Mouse (Mus musculus): ENCODE results near the gene Rnf185. TPM values are rescaled to one million over a fixed set of nuclear protein-coding genes. Genes with fewer than 3 reads are reported as not detected.

Gene Rnf185
- total RNA-seq, 2 experiments from 2014 or later, result 25.6 to 27.4 TPM

DNA sequence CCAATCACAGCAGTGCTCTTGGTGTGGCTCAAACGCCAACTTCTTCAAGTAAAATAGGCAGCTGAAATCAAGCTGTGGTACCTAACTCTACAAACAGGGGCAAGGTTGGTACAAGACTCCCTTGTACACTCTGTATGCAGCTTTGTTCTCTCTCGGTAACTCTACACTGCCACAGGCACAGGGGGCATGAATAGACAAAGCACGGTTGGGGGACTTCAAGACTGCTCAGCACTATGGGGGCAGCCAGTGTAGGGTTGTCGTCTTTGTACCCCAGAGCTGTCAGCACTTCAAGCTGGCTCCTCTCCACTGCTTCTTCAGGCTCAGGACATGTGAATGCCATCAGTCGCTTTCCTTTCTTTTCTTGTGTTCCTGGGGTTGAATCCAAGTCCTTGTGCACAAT, 57.6 kb downstream of the Rnf185 start:
- DNase-seq, result no peak

DNA sequence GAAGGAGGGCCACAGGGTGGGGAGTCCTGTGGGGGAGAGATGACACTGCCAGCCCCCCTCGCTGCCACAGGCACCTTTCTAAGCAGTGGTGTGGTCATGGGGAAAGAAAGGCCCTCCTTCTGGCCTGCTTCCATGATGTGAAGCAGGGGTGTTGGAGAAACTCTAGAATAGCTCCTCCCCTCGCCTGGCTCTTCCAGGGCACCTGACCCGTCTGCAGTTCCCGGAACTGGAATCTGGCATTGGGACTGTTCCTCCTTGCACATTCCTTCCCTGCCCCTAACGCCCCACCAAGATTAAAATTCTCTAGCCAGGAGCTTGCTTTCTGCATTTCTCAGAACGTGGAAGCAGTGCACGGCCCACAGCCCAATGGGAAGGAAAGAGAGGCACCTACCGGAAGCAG, 59.6 kb downstream of the Rnf185 start:
- DNase-seq, result no peak

DNA sequence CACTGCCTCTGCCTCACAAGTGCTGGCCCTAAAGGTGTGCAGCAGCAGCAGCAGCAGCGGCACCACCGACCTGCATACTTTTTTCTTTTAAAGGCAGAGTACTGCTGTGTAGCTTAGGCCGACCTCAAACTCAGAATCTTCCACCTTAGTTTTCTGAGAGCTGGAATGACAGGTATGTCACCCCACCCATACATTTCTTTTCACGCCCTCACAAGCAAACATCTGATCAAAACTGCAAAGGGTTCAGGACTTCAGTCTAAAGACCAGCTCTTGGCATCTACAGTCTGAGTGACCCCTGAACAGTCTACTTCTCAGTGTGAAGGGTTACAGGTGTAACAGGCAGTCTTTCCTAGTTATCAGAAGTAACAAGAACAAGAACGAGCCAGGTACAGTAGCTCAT, 61.4 kb downstream of the Rnf185 start:
- DNase-seq, result no peak

DNA sequence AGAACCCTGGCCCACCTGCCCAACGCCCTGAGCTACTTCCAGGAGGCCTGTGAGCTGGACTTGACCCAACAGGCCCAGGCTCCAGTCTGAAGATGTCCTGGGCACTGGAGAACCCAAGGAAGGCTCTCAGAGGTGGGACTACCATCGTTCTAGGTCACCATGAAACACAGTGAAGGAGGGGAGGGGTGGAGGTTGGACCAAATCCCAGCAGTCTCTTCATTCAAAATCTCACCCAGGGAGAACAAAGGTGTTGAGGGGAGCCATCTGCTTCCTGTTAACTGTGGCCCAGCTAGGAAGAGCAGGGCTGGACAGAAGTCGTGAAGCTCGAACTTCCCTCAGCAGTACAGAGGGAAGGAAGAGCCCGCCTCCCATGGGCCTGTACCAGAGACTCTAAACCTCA, 62.2 kb downstream of the Rnf185 start:
- DNase-seq, result no peak

DNA sequence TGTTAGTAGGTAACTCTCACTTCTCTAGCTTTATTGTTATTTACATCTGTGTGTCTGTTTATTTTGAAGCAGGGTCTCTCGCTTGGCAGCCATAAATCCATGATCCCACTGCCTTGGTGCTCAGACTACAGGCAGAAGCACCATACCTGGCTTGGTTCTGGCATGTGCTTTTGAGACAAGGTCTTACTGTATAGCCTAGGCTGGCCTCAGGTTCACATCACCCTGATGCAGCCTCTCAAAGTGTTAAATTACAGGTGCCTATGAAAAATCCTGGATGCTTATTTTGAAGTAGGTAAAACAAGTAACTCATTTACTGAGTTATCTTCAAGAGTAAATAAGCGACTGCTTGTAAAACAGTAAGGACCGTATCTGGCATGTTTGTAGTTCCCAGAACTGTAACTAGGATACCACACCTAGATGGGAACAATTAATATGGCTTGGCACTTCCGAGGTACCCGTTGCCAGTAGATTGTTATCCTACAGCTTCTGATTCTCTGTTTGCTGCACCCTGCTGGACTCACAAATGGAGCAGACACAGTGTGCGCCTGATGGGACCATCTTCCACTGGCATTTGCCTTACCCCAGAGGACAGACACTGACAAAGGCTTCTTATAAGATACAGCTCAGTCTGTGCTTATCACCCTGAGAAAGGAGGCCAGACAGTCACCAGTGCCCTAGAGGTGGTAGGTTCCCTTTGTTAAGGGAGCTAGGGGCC, 64.5 kb downstream of the Rnf185 start:
- DNase-seq, result no peak

DNA sequence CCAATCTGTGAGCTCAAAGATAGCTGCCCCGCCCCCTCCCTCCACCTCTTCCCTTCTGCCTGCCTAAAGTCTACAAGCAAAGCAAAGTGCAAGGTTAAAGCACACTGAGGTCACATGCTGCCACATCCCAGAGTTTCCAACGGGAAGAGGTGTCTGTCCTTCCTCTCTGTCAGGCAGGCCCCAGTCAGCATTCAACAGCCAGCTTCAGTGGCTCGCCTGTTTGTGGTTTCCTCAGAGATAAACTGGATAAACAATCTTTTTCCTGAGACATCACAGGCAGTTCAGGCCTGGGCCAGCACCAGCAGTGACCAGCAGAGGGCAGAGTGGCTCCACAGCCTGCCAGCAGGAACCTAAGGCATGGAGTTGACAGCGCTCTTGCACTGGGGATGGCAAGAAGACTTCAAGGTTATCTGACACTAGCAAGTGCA, 65.2 kb downstream of the Rnf185 start:
- peak; percentile 85 to 86 for DNase-seq

DNA sequence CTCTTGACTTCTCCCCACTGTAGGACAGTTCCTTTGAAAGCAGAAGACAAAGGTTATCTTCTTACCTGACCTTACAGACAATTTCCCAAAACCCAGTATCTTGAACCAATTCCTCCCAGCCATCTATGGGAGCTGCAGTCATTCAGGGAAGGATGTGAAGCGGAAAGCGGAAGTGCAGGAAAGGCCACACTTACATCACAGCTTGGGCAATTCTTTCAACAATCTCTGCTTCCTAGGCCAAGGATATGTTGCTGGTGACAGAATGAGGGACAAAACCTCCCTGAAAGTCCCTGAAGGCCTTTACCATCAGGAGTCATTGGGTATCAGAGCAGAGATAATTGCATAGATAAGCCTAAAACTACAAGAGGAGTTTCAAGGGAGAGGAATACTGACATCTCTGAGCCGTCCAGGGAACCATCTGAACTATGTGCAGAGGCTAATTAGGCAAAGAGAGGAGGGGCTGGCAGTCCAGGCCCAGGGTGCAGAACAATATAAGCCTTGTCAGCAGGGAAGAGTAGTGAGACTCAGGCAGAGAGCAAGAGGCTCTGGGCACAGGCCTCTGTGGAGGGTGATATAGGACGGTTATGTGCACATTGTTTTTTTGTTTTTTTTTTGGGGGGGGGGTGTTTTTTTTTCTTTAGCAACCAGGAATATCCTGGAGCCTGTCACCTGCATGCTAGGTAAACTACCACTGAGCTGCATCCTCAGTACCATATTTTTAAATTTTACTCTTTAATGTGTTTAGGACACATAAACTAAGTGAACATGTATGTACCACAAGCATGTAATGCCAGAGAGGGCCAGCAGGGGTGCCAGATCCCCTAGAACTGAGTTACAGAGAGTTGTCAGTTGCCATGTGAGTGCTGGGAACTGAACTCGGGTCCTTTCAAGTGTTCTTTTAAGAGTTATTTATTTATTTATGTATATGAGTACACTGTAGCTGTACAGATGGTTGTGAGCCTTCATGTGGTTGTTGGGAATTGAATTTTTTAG, 69.3 kb downstream of the Rnf185 start:
- no peak for DNase-seq

DNA sequence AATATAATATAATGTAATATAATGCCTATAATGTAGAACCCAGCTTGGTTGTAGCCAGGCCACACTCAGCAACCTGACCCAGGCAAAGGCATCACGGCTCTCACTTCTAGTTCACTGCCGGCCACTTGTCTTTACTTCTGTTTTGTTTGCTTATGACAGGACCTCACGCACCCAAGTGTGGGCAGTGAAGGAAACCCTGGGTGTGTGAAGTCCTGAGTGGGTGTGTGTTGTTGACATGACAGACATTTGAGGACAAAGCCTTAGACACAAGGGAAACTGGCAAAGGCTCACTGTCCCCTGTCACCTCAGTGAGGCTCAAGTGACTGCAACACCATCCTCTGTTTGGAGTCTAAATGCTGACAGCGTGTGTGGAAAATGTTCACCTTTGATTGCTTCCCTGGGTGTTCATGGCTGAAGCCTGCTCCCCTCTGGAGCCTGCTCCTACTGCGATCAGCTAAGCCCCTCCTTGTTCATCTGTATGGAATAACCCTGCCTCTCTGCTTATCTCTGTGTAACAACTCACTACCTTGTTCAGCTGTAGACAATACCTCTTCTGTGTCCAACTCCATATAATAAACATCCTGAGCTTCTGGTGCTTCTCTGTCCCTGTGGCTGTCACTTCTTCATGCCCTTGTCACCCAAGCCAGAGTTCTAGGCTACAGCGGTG, 70.9 kb downstream of the Rnf185 start:
- no peak for DNase-seq

DNA sequence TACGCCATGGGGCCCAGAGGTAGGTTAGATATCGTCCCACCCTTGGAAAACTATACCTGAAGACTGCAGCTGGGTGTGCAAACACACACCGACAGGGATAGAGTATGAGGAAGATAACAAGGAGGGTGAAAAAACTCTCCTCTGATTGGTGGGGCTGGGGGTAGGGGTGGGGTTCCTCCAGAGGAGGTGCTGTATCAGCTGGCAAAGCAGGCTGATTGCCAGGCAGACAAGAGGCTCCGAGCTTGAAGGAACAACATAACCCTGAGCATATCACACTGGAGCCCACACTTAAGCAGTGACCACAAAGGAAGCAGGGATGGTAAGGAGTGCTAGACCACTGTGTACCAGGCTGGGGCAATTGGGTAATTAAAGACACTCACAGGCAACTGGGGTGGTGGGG, 72.7 kb downstream of the Rnf185 start:
- no peak for DNase-seq

DNA sequence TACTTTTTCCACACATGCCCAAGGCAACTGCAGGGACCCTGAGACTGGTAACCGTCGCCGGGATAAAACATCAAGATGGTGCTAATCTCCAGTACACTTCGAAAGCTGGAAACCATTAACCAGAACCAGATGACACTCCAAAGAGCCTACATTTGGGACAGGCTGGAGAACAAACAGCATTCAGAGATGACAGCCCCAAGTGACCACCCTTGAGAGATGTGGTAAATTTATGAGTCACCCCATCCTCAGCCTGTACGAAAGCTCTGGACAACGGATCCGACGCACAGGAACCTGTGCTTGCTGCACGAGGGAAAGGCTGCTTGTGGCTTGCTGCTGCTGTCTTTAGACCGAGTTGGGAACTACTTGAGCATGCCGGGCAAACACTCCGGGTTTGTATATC, 77.4 kb downstream of the Rnf185 start:
- DNase-seq, result no peak

DNA sequence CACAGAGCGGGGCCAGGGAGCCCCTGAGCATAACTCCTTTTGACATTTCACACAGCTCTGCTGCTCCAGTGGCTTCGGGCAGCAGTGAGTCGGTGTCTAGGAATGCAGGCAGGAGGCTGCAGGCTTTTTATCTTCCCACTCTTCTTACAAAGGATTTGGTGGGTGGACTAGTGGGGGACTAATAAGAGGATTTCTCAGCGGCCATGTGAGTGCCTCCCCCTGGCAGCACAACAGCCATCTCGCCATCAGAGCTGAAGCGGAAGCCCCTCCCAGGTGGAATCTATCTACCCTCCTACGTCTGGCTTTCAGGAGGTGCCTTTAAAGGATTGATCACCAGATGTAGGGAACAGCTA, 77.9 kb downstream of the Rnf185 start:
- no peak for DNase-seq

DNA sequence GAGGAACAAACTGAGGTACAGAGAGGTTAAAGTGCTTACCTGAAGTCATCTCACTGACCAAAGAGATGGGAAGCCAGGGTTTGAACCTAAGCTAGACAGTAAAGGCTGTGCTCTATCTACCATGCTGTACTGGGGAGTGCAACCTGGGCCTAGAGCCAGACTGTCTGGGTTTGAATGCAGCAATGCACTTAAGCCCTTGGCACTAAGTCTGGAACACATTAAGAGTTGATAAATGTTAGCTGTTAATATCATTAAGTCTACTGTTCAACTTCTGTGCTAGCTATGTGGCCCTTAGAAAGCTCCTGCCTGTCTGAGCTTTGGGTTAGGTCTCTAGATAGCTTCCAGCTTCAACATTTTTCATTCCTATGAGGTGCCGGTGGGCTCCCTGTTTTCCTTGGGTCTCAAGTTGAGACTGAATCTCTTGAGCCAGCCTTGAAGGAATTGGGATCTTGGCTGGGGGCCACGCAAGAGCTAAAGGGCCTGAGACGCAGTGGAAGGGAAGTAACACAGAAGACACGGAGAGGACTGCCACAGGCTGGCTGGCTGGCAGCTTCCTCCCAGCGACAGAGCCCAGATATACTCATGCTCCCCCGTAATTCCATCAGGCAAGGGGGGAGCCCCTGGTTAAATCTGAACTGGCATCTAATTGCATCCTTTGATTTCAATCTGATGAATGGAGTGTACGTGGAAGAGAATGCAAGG, 78.4 kb downstream of the Rnf185 start:
- peak in 1 of 2 experiments; percentile 13 for DNase-seq

DNA sequence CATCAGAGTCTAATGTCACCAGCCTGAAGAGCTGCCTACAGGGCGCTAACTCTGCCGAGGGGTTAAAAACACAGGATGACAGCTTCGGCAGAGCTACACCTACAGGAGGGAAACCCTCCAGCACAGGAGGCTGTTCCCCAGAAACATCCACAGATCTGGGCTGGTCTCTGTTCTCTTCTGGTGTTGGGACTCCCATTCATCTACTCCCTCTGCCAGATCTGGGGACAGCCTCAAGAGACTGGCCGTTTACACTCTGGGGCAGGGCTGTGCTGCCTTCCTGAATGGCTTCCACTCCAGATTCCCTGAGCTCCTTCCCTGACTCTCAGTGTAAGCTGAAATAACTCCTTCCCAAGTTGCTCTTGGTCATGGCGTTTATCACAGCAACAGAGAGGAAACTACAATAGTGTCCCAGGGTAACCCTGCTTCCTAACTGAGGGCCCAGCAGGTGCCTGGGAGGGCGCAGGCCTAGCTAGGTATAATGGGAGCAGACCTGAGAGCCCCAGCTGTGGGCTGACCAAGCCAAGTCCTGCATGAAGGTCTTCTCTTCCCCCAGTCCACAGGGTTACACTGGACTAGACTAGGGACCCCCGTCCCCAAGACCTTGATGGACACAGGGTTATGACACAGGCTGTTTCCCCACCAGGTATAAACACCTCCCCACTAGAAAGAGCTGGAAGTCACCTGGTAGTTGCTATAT, 80.4 kb downstream of the Rnf185 start:
- DNase-seq, result no peak

DNA sequence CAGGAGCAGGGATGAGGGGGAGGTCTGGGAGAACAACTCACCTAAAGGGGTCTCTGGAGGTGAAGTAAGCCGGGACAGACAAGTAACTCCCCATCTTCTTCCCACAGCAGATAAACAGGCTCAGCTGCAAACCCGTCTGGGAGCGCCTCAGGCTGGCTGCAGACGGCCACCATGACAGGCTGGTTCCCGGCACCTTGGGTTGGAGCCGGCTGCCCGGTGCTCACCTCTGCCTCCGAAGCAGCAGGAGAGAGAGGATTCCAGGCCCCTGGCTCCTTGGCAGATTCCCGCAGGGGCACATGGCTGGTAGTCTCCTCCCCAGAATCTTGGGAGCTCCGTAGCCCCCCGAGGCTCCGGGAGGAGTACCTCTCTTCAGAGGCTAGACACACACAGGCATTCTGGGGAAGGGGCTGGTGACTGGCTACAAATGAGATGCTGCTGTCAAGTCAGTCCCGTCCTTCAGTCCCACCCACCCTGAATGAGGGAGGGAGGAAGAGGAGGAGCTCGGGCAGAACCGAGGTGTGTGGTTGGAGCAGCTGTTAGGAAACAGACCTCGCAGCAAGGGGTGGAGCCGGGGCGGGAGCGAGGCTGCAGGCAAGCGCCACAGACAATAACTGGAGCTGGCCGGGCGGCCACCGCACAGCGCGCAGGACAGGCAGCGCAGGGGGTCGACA, 81.1 kb downstream of the Rnf185 start:
- DNase-seq, result peak; percentile 81 to 84

DNA sequence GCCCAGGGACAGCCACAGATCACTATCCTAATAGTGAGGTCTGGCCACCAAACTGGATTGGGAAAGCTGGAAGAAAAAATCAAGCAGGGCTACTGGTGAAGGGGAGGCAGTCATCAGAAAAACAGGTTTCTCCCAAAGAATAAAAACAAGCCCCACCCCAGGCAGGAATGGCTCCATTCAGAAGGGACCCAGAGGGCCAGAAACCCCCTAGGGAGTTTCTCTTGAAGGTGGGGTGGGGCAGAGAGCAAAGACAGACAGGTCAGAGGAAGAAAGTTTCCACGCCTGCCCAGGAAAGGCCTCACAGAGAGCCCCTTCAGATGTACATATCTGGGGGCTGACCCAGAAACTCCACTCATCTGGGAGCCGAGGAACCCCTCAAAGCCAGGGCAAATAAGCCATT, 82.0 kb downstream of the Rnf185 start:
- DNase-seq, result no peak

DNA sequence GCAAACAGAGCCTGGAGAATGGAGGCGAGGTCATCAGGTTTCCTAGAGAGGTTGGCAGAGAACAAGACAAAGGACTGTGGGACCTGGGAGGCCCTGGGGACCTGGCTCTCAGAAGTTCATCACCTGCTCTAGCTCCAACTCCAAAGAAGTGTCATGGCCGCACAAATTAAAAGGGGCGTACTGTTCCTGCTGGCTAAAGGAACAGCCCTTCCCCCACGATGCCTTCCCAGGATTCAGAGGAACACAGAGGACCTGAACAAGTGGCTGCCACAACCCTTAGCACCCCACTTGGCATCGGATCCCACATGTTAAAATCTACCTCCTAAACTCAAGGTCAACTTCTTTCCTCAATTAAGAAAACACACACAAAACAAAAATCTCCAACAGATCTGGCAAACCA, 82.7 kb downstream of the Rnf185 start:
- DNase-seq, result no peak

DNA sequence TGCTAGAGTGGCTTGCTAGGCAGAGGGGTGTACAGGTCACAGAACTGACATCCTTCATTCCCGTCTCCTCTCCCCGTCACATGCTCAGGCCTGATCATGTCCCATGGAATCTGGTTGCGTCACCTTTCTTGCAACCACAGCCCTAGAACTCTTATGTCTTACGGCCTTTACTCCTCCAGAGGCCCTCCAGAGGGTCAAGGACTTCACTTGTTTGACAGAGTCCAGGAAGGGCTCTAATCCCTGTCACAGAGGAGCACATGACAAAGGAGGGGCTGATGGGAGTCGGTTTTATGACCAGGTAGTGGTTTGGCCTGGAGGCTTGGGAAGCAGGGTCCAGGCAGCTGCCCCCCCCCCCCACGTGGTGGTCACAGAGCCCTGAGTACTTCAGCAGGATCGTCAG, 83.2 kb downstream of the Rnf185 start:
- no peak for DNase-seq

DNA sequence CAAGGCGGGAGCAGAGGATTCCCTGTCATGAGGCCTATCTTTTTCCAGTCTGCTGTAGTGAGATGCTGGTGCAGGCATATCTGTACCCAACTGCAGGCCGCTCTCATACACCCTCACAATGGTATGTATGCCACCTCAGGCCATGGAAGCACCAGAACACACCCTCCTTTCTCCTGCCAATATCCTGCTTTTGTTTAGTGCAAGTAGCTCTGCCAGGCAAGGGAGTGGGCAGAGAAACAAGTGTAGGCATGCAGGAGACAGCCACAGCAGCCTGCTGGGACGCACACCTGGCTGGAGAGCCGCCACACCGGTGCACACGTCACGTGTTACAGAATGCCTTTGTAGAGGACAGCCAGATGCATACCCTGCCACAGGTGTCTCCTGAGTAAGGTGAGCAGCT, 85.8 kb downstream of the Rnf185 start:
- no peak for DNase-seq

All from layer of hippocampus, postnatal 36 days (tissue).